Mouse (Mus musculus) embryonic facial prominence, embryonic 14.5 days (tissue): ENCODE results near the gene Gm45021. TPM values are rescaled to one million over a fixed set of nuclear protein-coding genes. Genes with fewer than 3 reads are reported as not detected.

Experiments used
- ATAC-seq: fragments of 200-750 bp; cut with Nextera tagmentation; 2 replicates; pipeline ENCODE4 v1.8.0; 2017; ENCODE audit warnings: low read depth, moderate number of reproducible peaks, moderate TSS enrichment
- DNase-seq: peaks from one replicate; pipeline ENCODE4 v3.0.0-alpha.2; 2015; ENCODE audit warnings: low spot score
- H3K27ac ChIP-seq: fragments of 300-500 bp; sonication (generic); replicated peaks from 2 replicates; pipeline ENCODE4 v1.5.1; 2014; ENCODE audit warnings: low read depth, mild to moderate bottlenecking, low read length, moderate library complexity
- H3K27me3 ChIP-seq: fragments of 300-500 bp; sonication (generic); replicated peaks from 2 replicates; pipeline ENCODE4 v1.6.1; 2014; ENCODE audit warnings: low read length; ENCODE audit not compliant: control insufficient read depth, insufficient read depth
- H3K36me3 ChIP-seq: fragments of 300-500 bp; sonication (generic); 2 replicates; pipeline ENCODE4 v1.6.1; 2014; ENCODE audit warnings: low read length, mixed read lengths; ENCODE audit not compliant: control insufficient read depth, insufficient read depth
- H3K4me1 ChIP-seq: fragments of 300-500 bp; sonication (generic); 2 replicates; pipeline ENCODE4 v1.6.1; 2014; ENCODE audit warnings: antibody characterized with exemption, low read length; ENCODE audit not compliant: control insufficient read depth, insufficient read depth
- H3K4me2 ChIP-seq: fragments of 300-500 bp; sonication (generic); 2 replicates; pipeline ENCODE4 v1.6.1; 2014; ENCODE audit warnings: low read depth, mild to moderate bottlenecking, low read length, moderate library complexity, mixed read lengths
- H3K4me3 ChIP-seq: fragments of 300-500 bp; sonication (generic); 2 replicates; pipeline ENCODE4 v1.5.1; 2014; ENCODE audit warnings: low read depth, mild to moderate bottlenecking, low read length
- H3K9ac ChIP-seq: fragments of 300-500 bp; sonication (generic); 2 replicates; pipeline ENCODE4 v1.6.1; 2014; ENCODE audit warnings: low read depth, mild to moderate bottlenecking, low read length, moderate library complexity, mixed read lengths
- H3K9me3 ChIP-seq: fragments of 300-500 bp; sonication (generic); 2 replicates; pipeline ENCODE4 v1.6.1; 2016; ENCODE audit warnings: low read length; ENCODE audit not compliant: control insufficient read depth
- WGBS: fragments of 180-500 bp; shearing (Covaris S2); extraction: QIAGEN DNeasy Blood & Tissue Kit; methylation state at CpG from one replicate; pipeline ENCODE4 v1.1.7; 2014; 5-methylcytosine and 5-hydroxymethylcytosine counted together
- polyA plus RNA-seq: library from polyadenylated mRNA; unstranded; fragments of >200 nt; fragmentation: Nextera tagmentation; extraction: Ambion mirVana; gene quantifications from 2 replicates; pipeline ENCODE4 v1.2.1, GENCODE M21; 2014

The Gm45021 gene
- not detected in 2 replicates for polyA plus RNA-seq

GRCm38 (mm10) chr6:48589194-48589750 lies at the start of gene Gm45021:
Gene Gm45021, plus strand, starts transcription at chr6:48589610.
- peaks cover 14% of the 10 kb centered on the region for H3K4me1 ChIP-seq
- peak within 1 kb of the TSS; percentile 36 for H3K27ac ChIP-seq
- DNase-seq (peak; percentile 75), ATAC-seq (0 out of 2 replicates have a peak, but pooled peaks have one; percentile 19)
- no peaks in the 10 kb centered on the region for H3K9me3 ChIP-seq
- no peak within 1 kb of the TSS for H3K4me3 ChIP-seq
- no peak within 1 kb of the TSS for H3K4me2 ChIP-seq
- peak within 1 kb of the TSS; percentile 1; the same call in 1 of the 2 replicates for H3K9ac ChIP-seq
- no peaks in the 10 kb centered on the region for H3K27me3 ChIP-seq
- H3K36me3 ChIP-seq = no peaks in the 10 kb centered on the region
- 16% methylated on average over 6 of the region's 6 CpGs for WGBS

- Histone ChIP-seq H3K36me3 (no peaks in the 10 kb centered on the region; the same call in 1 of the 2 replicates), H3K4me2 (no peak overlapping the region), H3K27ac (no peak overlapping the region), H3K27me3 (no peaks in the 10 kb centered on the region), H3K9me3 (no peaks in the 10 kb centered on the region), H3K9ac (no peak overlapping the region), H3K4me3 (no peak overlapping the region), H3K4me1 (peaks cover 11% of the 10 kb centered on the region; the same call in 1 of the 2 replicates)
- ATAC-seq (no peak), DNase-seq (no peak)
- 69% methylated on average over 5 of the region's 5 CpGs for WGBS
Measured at GRCm38 (mm10) chr6:48539860-48540259, 49.5 kb upstream of the Gm45021 start.

GRCm38 (mm10) chr6:48540721-48541120 lies 48.7 kb upstream of the Gm45021 start:
- H3K4me3 ChIP-seq = no peak overlapping the region

GRCm38 (mm10) chr6:48541560-48542450 lies 47.6 kb upstream of the Gm45021 start:
- Histone ChIP-seq H3K36me3 (no peaks in the 10 kb centered on the region), H3K9ac (0 out of 2 replicates have a peak overlapping the region, but pooled peaks have one; percentile 25), H3K27ac (no peak overlapping the region), H3K27me3 (no peaks in the 10 kb centered on the region), H3K4me2 (no peak overlapping the region), H3K4me3 (no peak overlapping the region), H3K9me3 (no peaks in the 10 kb centered on the region), H3K4me1 (peaks cover 11% of the 10 kb centered on the region; the same call in 1 of the 2 replicates)
- ATAC-seq = no peak
- 26% methylated on average over 7 of the region's 7 CpGs for WGBS
- peak; percentile 49 for DNase-seq

More at GRCm38 (mm10) chr6:48540721-48541120, 48.7 kb upstream of the Gm45021 start:
- DNase-seq (no peak), ATAC-seq (no peak)
- Histone ChIP-seq H3K9ac (no peak overlapping the region), H3K4me1 (peaks cover 11% of the 10 kb centered on the region; the same call in 1 of the 2 replicates), H3K27me3 (no peaks in the 10 kb centered on the region), H3K36me3 (no peaks in the 10 kb centered on the region), H3K4me2 (no peak overlapping the region), H3K9me3 (no peaks in the 10 kb centered on the region), H3K27ac (no peak overlapping the region)
- WGBS = 50% methylated on average over 3 of the region's 3 CpGs

- ATAC-seq = no peak
- DNase-seq = no peak
- H3K27me3 ChIP-seq = no peaks in the 10 kb centered on the region
- H3K4me2 ChIP-seq = no peak overlapping the region
- no peak overlapping the region for H3K9ac ChIP-seq
- H3K9me3 ChIP-seq = no peaks in the 10 kb centered on the region
- H3K4me3 ChIP-seq = no peak overlapping the region
- H3K27ac ChIP-seq = no peak overlapping the region
- WGBS = 79% methylated on average over 3 of the region's 3 CpGs
- H3K36me3 ChIP-seq = no peaks in the 10 kb centered on the region
- peaks cover 11% of the 10 kb centered on the region; the same call in 1 of the 2 replicates for H3K4me1 ChIP-seq
Measured at GRCm38 (mm10) chr6:48542631-48543030, 46.8 kb upstream of the Gm45021 start.

GRCm38 (mm10) chr6:48545251-48545650 lies 44.2 kb upstream of the Gm45021 start:
- Histone ChIP-seq H3K36me3 (no peaks in the 10 kb centered on the region), H3K9ac (no peak overlapping the region), H3K27ac (no peak overlapping the region), H3K9me3 (no peaks in the 10 kb centered on the region), H3K4me2 (no peak overlapping the region), H3K4me3 (no peak overlapping the region), H3K4me1 (peaks cover 11% of the 10 kb centered on the region; the same call in 1 of the 2 replicates), H3K27me3 (no peaks in the 10 kb centered on the region)
- WGBS = 67% methylated on average over 5 of the region's 5 CpGs
- ATAC-seq = no peak
- DNase-seq = no peak

- Histone ChIP-seq H3K27ac (no peak overlapping the region), H3K9ac (no peak overlapping the region), H3K27me3 (no peaks in the 10 kb centered on the region), H3K4me2 (no peak overlapping the region), H3K4me1 (peaks cover 10% of the 10 kb centered on the region; the same call in 1 of the 2 replicates), H3K36me3 (no peaks in the 10 kb centered on the region), H3K4me3 (no peak overlapping the region), H3K9me3 (no peaks in the 10 kb centered on the region)
- ATAC-seq = no peak
- 63% methylated on average over 1 of the region's 1 CpGs for WGBS
- DNase-seq = peak; percentile 25
Measured at GRCm38 (mm10) chr6:48546271-48546670, 43.1 kb upstream of the Gm45021 start.

GRCm38 (mm10) chr6:48546858-48547257 lies 42.6 kb upstream of the Gm45021 start:
- 30% methylated on average over 4 of the region's 4 CpGs for WGBS
- no peak overlapping the region for H3K27ac ChIP-seq
- H3K27me3 ChIP-seq = no peaks in the 10 kb centered on the region
- H3K9me3 ChIP-seq = no peaks in the 10 kb centered on the region
- no peaks in the 10 kb centered on the region for H3K36me3 ChIP-seq
- H3K4me1 ChIP-seq = peaks cover 4% of the 10 kb centered on the region; the same call in 1 of the 2 replicates
- H3K9ac ChIP-seq = no peak overlapping the region
- no peak overlapping the region for H3K4me3 ChIP-seq
- H3K4me2 ChIP-seq = no peak overlapping the region
- DNase-seq (peak; percentile 30), ATAC-seq (no peak)
